Mouse (Mus musculus): ENCODE results near the gene Hist1h2ap.
A peak's percentile ranks its signal among the peaks of the same experiment; 100 is the strongest.
"Not testable (repeated sequence)": the region's sequence is repeated elsewhere in the genome, so short reads cannot be mapped to it uniquely, and the experiment has no call there.

The Hist1h2ap gene

GRCm38 (mm10) chr13:21810073-21810472 lies 23.2 kb downstream of the Hist1h2ap start, which contains the start of the genes Hist1h2bq and Hist1h2ao:
Hist1h2bq (minus strand) TSS chr13:21810197.
Hist1h2ao (plus strand) TSS chr13:21810465.
- DNase-seq (ENCODE audit: low spot score in 2 of 2): not testable (repeated sequence)

- not testable (repeated sequence) for DNase-seq (ENCODE audit: low spot score in 2 of 2)
These were observed 30.2 kb downstream of the Hist1h2ap start for GRCm38 (mm10) chr13:21803058-21803457.

- not testable (repeated sequence) for DNase-seq (ENCODE audit: low spot score in 2 of 2)
These were observed 36.1 kb downstream of the Hist1h2ap start for GRCm38 (mm10) chr13:21797163-21797562.

GRCm38 (mm10) chr13:21795584-21795983 lies 37.7 kb downstream of the Hist1h2ap start:
- no peak for DNase-seq (ENCODE audit: low spot score in 2 of 2)

GRCm38 (mm10) chr13:21790601-21791283 lies 42.6 kb downstream of the Hist1h2ap start:
- DNase-seq (ENCODE audit: low spot score in 2 of 2): no peak

- DNase-seq (ENCODE audit: low spot score in 2 of 2): no peak
These were observed 43.4 kb downstream of the Hist1h2ap start for GRCm38 (mm10) chr13:21789925-21790324.

- DNase-seq (ENCODE audit: low spot score in 2 of 2): no peak
These were observed 45.3 kb downstream of the Hist1h2ap start for GRCm38 (mm10) chr13:21787760-21788593.

- peak; percentile 88 to 92 for DNase-seq (ENCODE audit: low spot score in 2 of 2)
These were observed 46.2 kb downstream of the Hist1h2ap start, which contains the start of the genes Hist1h2an and Hist1h2bp for GRCm38 (mm10) chr13:21786899-21787629. Hist1h2an (minus strand) TSS chr13:21787218. Hist1h2bp (plus strand) TSS chr13:21787461.

GRCm38 (mm10) chr13:21786189-21786898 lies 47.0 kb downstream of the Hist1h2ap start:
- no peak for DNase-seq (ENCODE audit: low spot score in 2 of 2)

- no peak for DNase-seq (ENCODE audit: low spot score in 2 of 2)
These were observed 49.0 kb downstream of the Hist1h2ap start for GRCm38 (mm10) chr13:21784311-21784710.

- no peak for DNase-seq (ENCODE audit: low spot score in 2 of 2)
These were observed 49.6 kb downstream of the Hist1h2ap start for GRCm38 (mm10) chr13:21783734-21784161.

GRCm38 (mm10) chr13:21783255-21783617 lies 50.1 kb downstream of the Hist1h2ap start, which contains the start of gene Hist1h3i:
Hist1h3i (minus strand) TSS chr13:21783370.
- DNase-seq (ENCODE audit: low spot score in 2 of 2): peak; percentile 58 to 69

Data from right cerebral cortex, adult 2 months (tissue).